Mouse (Mus musculus) cerebellum, adult 9-10 months (tissue): ENCODE data around the gene Rap2a.

ENCODE experiments used
- DNase-seq: peaks from one replicate; pipeline ENCODE4 v3.0.0; 2022

Rap2a gene

GRCm38 (mm10) chr14:120543846-120544245 is 65.6 kb downstream of the Rap2a start:
- no peak for DNase-seq

DNA sequence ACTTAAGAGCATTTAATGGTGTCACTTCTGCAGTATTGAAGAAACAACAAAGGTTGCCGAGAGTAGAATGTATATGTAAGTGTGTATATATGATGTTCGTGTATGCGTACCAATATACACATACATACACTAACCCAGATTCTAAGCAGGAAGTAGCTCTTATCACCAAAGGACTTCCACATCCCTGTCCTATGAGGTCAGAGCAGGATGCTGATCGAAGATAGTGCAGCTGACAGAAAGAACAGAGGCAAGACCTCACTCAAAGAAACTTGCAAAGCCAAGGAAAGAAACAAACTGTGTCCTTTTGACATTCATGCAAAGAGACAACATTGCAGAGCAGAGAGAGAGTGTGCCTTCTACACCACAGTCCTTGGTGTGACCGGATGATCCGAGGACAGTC is 66.3 kb downstream of the Rap2a start:
- DNase-seq = no peak

- no peak for DNase-seq
Measured at GRCm38 (mm10) chr14:120544946-120545345, 66.7 kb downstream of the Rap2a start.
